Mouse (Mus musculus): ENCODE data around the gene Ccdc88a. TPM values are rescaled to one million over a fixed set of nuclear protein-coding genes. Genes with fewer than 3 reads are reported as not detected.
"Not testable (repeated sequence)": the region's sequence is repeated elsewhere in the genome, so short reads cannot be mapped to it uniquely, and the experiment has no call there.

Gene Ccdc88a
- total RNA-seq, 2 experiments from 2014 or later: 3.0 to 3.4 TPM

- intact Hi-C loops (cut with DNase I): no loop called here
- no peak for DNase-seq
Measured at GRCm38 (mm10) chr11:29428774-29429173, 55.3 kb downstream of the Ccdc88a start.

- no peak for DNase-seq
Measured at GRCm38 (mm10) chr11:29431011-29431410, 57.6 kb downstream of the Ccdc88a start.

GRCm38 (mm10) chr11:29448741-29449140, 75.3 kb downstream of the Ccdc88a start:
- intact Hi-C loops (cut with DNase I): no loop called here
- no peak for DNase-seq

More at GRCm38 (mm10) chr11:29431011-29431410, 57.6 kb downstream of the Ccdc88a start:
- intact Hi-C loops (cut with DNase I): no loop called here

GRCm38 (mm10) chr11:29474676-29475075, 101.2 kb downstream of the Ccdc88a start:
- no peak for DNase-seq
- intact Hi-C loops (cut with DNase I): no loop called here

GRCm38 (mm10) chr11:29493135-29493534, 119.7 kb downstream of the Ccdc88a start:
- intact Hi-C loops (cut with DNase I): no loop called here
- DNase-seq: no peak

GRCm38 (mm10) chr11:29496962-29497361, 123.5 kb downstream of the Ccdc88a start:
- DNase-seq: no peak
- intact Hi-C loops (cut with DNase I): no loop called here

GRCm38 (mm10) chr11:29503948-29504893, 130.8 kb downstream of the Ccdc88a start:
- no peak for DNase-seq
- intact Hi-C loops (cut with DNase I): no loop called here

- no peak for DNase-seq
- intact Hi-C loops (cut with DNase I): no loop called here
Measured at GRCm38 (mm10) chr11:29504899-29505625, 131.6 kb downstream of the Ccdc88a start.

GRCm38 (mm10) chr11:29509421-29509820, 136.0 kb downstream of the Ccdc88a start:
- intact Hi-C loops (cut with DNase I): no loop called here
- DNase-seq: no peak

- DNase-seq: no peak
- intact Hi-C loops (cut with DNase I): loop anchor here (10.0 kb wide), 1 partner anchor 268 kb away; the partner anchor contains the start of gene Cfap36
Measured at GRCm38 (mm10) chr11:29512818-29513535, 139.5 kb downstream of the Ccdc88a start.

- intact Hi-C loops (cut with DNase I): loop anchor here (10.0 kb wide), 1 partner anchor 270 kb away; the partner anchor contains the start of gene Cfap36
- DNase-seq: no peak
Measured at GRCm38 (mm10) chr11:29514325-29514681, 140.8 kb downstream of the Ccdc88a start.

GRCm38 (mm10) chr11:29514682-29515412, 141.4 kb downstream of the Ccdc88a start, which contains the start of gene Prorsd1:
Gene Prorsd1 (minus strand): TSS chr11:29515033.
- intact Hi-C loops (cut with DNase I): loop anchor here (5.0 to 10.0 kb wide), 2 partner anchors 143 to 270 kb away; partner anchors contain the start of genes Ccdc88a and Cfap36

GRCm38 (mm10) chr11:29525988-29526794, 152.7 kb downstream of the Ccdc88a start, which contains the start of gene Mtif2:
Gene Mtif2 (plus strand): TSS chr11:29526408.
- DNase-seq: peak; percentile 67 to 76
- intact Hi-C loops (cut with DNase I): no loop called here

More at GRCm38 (mm10) chr11:29514682-29515412, 141.4 kb downstream of the Ccdc88a start, which contains the start of gene Prorsd1:
- DNase-seq: peak; percentile 82 to 87

- no peak for DNase-seq
- intact Hi-C loops (cut with DNase I): no loop called here
Measured at GRCm38 (mm10) chr11:29538201-29538600, 164.7 kb downstream of the Ccdc88a start.

- intact Hi-C loops (cut with DNase I): no loop called here
- no peak for DNase-seq
Measured at GRCm38 (mm10) chr11:29544225-29544945, 170.9 kb downstream of the Ccdc88a start.

GRCm38 (mm10) chr11:29545150-29545752, 171.8 kb downstream of the Ccdc88a start:
- not testable (repeated sequence) for DNase-seq
- intact Hi-C loops (cut with DNase I): loop anchor here (5.0 kb wide), 1 partner anchor 173 kb away; the partner anchor contains the start of gene Ccdc88a

GRCm38 (mm10) chr11:29546297-29546696, 172.8 kb downstream of the Ccdc88a start:
- intact Hi-C loops (cut with DNase I): loop anchor here (5.0 kb wide), 1 partner anchor 174 kb away; the partner anchor contains the start of gene Ccdc88a

More at GRCm38 (mm10) chr11:29546297-29546696, 172.8 kb downstream of the Ccdc88a start:
- not testable (repeated sequence) for DNase-seq

All from gastrocnemius, postnatal 36 days (tissue).